Mouse (Mus musculus): ENCODE results near the gene Olfr432.
"Not testable (repeated sequence)": the region's sequence is repeated elsewhere in the genome, so short reads cannot be mapped to it uniquely, and the experiment has no call there.

DNA sequence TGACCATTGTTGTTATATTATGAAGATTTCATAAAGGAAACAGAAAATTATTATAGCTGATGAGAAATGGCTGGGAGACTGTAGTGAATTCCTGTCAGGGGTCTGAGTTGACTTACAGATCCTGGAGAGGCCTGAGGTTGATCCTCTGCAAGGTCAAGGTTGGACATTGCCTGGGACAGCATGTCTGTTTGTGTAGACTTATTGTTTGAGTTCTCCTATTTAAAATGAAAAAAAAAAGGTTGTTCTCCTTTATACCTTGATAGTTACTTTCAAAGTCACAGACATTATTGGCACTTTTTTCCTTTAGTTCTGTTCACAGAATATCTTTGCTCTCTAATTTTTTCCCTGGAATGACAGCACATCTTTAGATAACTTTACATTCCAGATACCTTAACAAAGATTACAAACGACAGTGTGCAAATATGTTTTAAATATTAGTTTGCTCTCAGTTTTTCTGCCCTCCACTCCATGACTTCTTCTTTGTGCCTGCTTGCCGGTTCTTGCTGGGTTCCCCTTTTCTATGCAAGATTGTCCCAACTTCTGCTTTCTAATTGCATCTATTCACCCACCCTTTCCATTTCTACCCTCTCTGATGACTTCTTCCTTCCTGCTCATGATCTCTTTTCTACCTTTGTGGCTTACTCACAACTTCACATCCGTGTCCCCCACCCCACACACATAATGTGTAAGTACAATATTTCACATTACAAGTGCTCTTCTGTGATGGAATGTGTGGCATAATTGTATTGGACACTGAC lies 44.5 kb upstream of the Olfr432 start:
- TF ChIP-seq POLR2A (IDR thresholded peaks at IDR 0.05; ENCODE audit: borderline replicate concordance, extremely low read depth, insufficient read depth, insufficient read length, poor library complexity, severe bottlenecking); CTCF (IDR thresholded peaks at IDR 0.05; ENCODE audit: borderline replicate concordance, extremely low read depth, insufficient read depth, insufficient read length): not testable (repeated sequence)
